Mouse (Mus musculus) cerebellum, adult 11-12 months (tissue): Measurements from ENCODE around the gene Tas2r107.
"Not testable (repeated sequence)": the region's sequence is repeated elsewhere in the genome, so short reads cannot be mapped to it uniquely, and the experiment has no call there.

Experiments
- DNase-seq: peaks from one replicate; pipeline ENCODE4 v3.0.0; 2022

The Tas2r107 gene

DNA sequence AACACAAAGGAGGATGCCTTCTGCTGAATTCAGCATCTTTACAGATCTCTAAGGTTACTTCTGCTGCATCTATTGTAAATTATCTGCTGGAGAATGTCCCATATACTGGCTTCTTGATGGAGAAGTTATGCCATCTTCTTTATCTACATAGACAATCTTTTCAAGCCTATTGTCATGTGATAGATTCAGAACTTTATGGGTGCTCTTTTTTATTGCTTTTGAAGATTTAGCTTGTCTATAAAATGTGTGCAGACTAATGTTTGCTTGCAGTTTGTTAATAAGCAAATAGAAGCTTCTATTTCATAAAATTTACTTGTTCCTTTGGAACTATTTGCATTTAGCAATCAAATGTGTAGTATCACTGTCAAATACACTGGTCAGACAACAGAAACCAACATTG, at the start of gene Tas2r107:
Tas2r107 (minus strand) TSS at position 101 of the 400 bp plus-strand sequence.
- no peak for DNase-seq

- DNase-seq: no peak
Measured at GRCm38 (mm10) chr6:131689963-131690362, 30.0 kb upstream of the Tas2r107 start, which contains the start of gene Tas2r114. Gene Tas2r114, minus strand, starts transcription at chr6:131690063.

DNA sequence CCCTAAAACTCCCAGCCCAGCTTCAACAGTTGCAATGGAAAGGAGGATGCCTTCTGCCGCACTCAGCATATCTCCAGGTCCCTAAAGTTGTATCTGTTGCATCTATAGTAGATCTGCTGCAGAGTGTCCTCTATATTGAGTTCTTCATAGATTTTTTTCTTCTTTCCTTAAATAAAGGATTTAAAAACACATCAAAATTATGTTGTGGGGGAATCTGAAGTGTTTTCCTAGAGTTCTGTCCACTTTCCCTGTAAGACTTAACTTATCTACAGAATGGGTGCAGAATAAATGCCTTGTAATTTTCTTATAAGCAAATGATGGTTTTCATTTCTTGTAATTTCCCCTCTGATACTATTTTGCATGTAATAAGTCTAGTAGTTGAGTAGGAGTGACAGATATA, 27.4 kb upstream of the Tas2r107 start, which contains the start of gene Tas2r105:
Tas2r105 (minus strand) TSS at position 101 of the 400 bp plus-strand sequence.
- DNase-seq: no peak

DNA sequence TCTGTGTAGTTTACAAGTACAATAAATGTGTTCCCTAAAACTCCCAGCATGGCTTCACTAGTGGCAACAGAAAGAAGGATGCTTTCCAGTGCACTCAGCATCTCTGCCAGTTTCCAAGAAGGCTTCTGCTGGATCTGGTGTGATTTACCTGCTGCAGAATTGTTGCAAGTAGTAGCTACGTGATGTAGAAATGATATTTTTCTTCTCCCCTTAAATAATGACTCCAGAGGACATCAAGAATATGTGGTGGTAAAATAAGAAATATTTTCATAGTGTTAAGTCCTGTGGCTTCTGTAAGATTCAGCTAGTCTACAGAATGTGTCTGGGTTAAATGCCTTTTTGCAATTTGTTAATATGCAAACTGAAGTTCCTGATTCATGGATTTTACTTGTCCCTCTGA, 25.7 kb upstream of the Tas2r107 start, which contains the start of gene Tas2r104:
Tas2r104 (minus strand) TSS at position 101 of the 400 bp plus-strand sequence.
- DNase-seq: no peak

DNA sequence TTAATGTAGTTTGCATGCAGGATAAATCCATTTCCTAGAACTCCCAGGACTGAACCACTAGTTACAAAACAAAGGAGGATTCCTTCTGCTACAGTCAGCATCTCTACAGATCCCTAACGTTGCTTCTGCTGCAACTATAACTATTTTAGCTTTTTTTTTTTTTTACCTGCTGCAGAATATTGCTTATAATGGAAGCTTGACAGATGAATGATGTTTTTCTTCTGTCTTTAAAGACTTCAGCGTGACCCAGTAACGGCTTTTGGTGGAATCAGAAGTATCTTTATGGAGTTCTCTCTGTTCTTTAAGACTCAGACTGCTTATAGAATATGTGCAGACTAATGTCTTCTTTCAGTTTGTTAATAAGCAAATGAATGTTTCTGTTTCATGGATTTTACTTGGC, 18.8 kb upstream of the Tas2r107 start, which contains the start of gene Tas2r106:
Tas2r106 (minus strand) TSS at position 101 of the 400 bp plus-strand sequence.
- DNase-seq: no peak

- DNase-seq: no peak
Measured at GRCm38 (mm10) chr6:131630812-131631211, 29.1 kb downstream of the Tas2r107 start, which contains the start of gene Tas2r130. Gene Tas2r130, minus strand, starts transcription at chr6:131630912.

DNA sequence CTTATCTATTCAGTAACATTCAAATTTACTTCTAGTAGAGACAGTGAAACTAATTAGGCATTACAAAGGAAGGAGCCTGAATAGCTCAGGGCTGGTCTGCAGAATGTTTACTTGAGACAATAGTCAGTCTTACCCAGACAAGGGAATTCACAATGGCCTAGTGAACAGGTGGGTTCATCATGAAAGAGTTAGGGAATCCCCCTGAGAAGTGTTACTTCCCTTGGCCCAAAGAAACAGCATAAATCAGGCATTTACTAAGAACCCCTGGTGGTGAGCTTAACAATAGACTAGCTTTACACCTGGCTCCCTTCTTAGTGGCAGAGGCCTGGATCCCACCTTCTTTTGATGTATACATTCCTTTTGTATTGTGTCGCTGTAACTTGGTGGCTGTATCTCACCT, 50.0 kb downstream of the Tas2r107 start:
- DNase-seq: not testable (repeated sequence)
